Mouse (Mus musculus) thymus, adult 2 months (tissue): ENCODE results near the gene Eva1a. TPM values are rescaled to one million over a fixed set of nuclear protein-coding genes. Genes with fewer than 3 reads are reported as not detected.

Experiments used
- DNase-seq: peaks from one replicate; pipeline ENCODE4 v3.0.0; 2021
- H3K27ac ChIP-seq: fragments of 200-500 bp; 2 replicates; pipeline ENCODE4 v1.5.1; 2012; ENCODE audit warnings: low read length, control low read depth; ENCODE audit not compliant: control insufficient read depth, insufficient read depth
- H3K27me3 ChIP-seq: fragments of 200-500 bp; 2 replicates; pipeline ENCODE4 v1.6.1; 2012; ENCODE audit warnings: mild to moderate bottlenecking, low read length, moderate library complexity, mixed read lengths; ENCODE audit not compliant: control insufficient read depth, insufficient read depth
- H3K36me3 ChIP-seq: fragments of 200-500 bp; 2 replicates; pipeline ENCODE4 v1.6.1; 2012; ENCODE audit warnings: mild to moderate bottlenecking, low read length, moderate library complexity; ENCODE audit not compliant: control insufficient read depth, insufficient read depth
- H3K4me1 ChIP-seq: fragments of 200-500 bp; replicated peaks from 2 replicates; pipeline ENCODE4 v1.6.1; 2012; ENCODE audit warnings: low read length; ENCODE audit not compliant: control insufficient read depth, insufficient read depth
- H3K4me3 ChIP-seq: fragments of 200-500 bp; 2 replicates; pipeline ENCODE4 v1.5.1; 2012; ENCODE audit warnings: mild to moderate bottlenecking, low read length, control low read depth, moderate library complexity; ENCODE audit not compliant: control insufficient read depth, insufficient read depth
- CTCF ChIP-seq: fragments of 200-500 bp; IDR thresholded peaks from 2 replicates; pipeline ENCODE4 v1.5.1; 2012; ENCODE audit warnings: mild to moderate bottlenecking, control low read depth, low read length, moderate library complexity, borderline replicate concordance; ENCODE audit not compliant: control insufficient read depth, poor library complexity, insufficient read depth; ENCODE audit errors: extremely low read depth
- POLR2A ChIP-seq: fragments of 200-500 bp; IDR thresholded peaks from 2 replicates; pipeline ENCODE4 v1.6.1; 2012; ENCODE audit warnings: mild to moderate bottlenecking, low read length, control low read depth, moderate library complexity; ENCODE audit not compliant: control insufficient read depth, poor library complexity, insufficient read depth; ENCODE audit errors: extremely low read depth
- WGBS: fragments of 180-500 bp; shearing (Covaris S2); methylation state at CpG from one replicate; pipeline ENCODE4 v1.1.7; 2018; 5-methylcytosine and 5-hydroxymethylcytosine counted together
- polyA plus RNA-seq: library from polyadenylated mRNA; depleted of rRNA; stranded (reverse); fragments of >200 nt; gene quantifications from 2 replicates; pipeline ENCODE4 v1.2.3, GENCODE M21; 2012

Gene Eva1a
- polyA plus RNA-seq, 1 experiment: 3.1 TPM

DNA sequence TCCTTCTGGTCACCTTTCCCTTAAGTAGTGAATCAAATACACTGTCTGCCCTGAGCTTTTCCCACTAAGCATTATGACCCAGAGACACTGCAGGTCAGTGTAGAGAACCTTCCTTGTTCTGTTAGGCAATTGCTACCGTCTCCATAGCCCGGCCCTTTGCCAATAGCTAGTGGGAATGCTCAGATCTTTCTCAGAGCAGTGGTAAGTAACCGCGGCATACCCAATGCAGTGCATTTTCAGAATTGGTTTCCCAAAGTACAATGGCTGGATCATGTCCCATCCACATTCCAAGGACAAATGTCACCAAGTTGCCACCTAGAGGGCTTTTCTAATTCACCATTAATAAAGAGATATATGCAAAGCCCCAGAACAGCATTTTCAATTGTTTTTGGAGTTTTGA, 38.0 kb downstream of the Eva1a start:
- no peak overlapping the region for H3K27ac ChIP-seq
- TF ChIP-seq CTCF (no peak), POLR2A (no peak)
- no peaks in the 10 kb centered on the region for H3K4me1 ChIP-seq

DNA sequence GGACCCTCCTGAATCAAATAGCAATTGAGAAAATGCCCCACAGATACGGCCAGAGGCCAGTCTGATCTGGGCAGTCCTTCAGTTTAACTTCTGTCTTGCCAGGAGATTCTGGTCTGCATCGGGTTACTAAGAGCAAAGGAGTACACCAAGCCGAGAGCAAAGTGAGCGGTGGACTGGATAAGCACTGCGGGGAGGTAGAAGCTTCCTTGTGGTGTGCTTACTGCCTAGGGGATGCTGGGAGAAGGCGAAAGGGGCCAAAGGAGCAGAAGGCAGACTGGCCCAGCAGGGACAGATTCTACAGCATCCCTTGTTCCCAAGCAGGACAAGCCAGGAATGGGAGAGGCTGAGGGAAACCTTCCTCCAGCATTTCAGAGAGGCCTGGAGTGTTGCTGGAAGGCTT, 42.8 kb downstream of the Eva1a start:
- 84% methylated on average over 6 of the region's 6 CpGs for WGBS
- H3K36me3 ChIP-seq: no peaks in the 10 kb centered on the region
- DNase-seq: no peak
- H3K27ac ChIP-seq: no peak overlapping the region
- H3K4me3 ChIP-seq: no peak overlapping the region
- no peaks in the 10 kb centered on the region for H3K4me1 ChIP-seq
- TF ChIP-seq CTCF: no peak
- no peak for TF ChIP-seq POLR2A
- no peaks in the 10 kb centered on the region for H3K27me3 ChIP-seq

More for the DNA sequence above, 38.0 kb downstream of the Eva1a start:
- Histone ChIP-seq H3K36me3 (no peaks in the 10 kb centered on the region), H3K4me3 (no peak overlapping the region), H3K27me3 (no peaks in the 10 kb centered on the region)
- no peak for DNase-seq
- WGBS: 97% methylated on average over 4 of the region's 4 CpGs

DNA sequence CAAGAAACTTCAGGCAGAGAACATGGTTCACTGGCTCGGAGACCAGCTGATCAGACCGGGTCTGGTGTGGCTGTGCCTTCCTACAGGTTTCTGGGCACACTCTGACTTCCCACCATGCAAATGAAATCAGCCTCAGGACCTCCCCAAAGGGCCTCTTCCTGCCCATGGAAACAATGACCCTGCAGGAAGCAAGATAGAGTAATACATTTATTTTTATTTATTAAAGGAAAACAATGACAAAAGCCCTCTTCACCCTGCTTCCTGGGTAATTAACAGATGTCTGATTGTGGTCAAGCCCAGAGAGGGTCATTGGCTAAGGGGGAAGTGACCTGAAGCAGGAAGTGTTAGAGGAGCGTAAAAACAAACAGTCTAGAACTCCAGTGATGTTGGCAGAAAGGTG, 43.4 kb downstream of the Eva1a start:
- DNase-seq: no peak
- H3K27me3 ChIP-seq: no peaks in the 10 kb centered on the region
- no peaks in the 10 kb centered on the region for H3K4me1 ChIP-seq
- TF ChIP-seq POLR2A (no peak), CTCF (no peak)
- H3K36me3 ChIP-seq: no peaks in the 10 kb centered on the region
- H3K27ac ChIP-seq: no peak overlapping the region
- 14% methylated on average over 3 of the region's 3 CpGs for WGBS
- H3K4me3 ChIP-seq: no peak overlapping the region

DNA sequence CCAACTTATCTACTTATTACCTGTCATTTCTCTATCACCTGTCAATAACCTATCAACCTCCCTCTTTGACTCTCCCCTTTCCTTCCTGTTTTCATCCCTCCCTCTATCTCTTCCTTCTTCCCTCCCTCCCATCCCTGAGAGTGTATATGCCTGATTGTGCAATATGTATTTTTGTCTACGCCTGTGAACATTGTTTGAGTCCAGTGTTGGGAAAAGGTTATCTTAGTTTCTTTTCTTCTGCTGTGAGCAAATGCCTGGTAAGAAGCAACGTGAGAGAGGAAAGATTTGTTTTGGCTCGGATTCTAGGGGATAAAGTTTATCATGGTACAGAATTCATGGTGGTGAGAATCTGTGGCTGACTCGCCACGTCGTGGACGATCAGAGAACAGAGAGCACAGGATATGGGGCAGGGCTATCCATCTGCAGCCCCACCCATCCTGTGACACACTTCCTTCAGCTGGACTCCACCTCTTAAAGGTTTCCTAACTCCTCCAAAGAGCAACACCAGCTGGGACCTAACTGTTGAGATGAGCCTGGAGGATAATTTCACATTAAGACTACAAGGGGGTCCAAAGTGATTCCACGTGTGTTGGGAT, 44.6 kb downstream of the Eva1a start:
- TF ChIP-seq CTCF: no peak
- no peak for TF ChIP-seq POLR2A
- Histone ChIP-seq H3K36me3 (no peaks in the 10 kb centered on the region), H3K4me3 (no peak overlapping the region), H3K27ac (no peak overlapping the region), H3K4me1 (no peaks in the 10 kb centered on the region), H3K27me3 (no peaks in the 10 kb centered on the region)
- no peak for DNase-seq
- WGBS: 89% methylated on average over 8 of the region's 8 CpGs

DNA sequence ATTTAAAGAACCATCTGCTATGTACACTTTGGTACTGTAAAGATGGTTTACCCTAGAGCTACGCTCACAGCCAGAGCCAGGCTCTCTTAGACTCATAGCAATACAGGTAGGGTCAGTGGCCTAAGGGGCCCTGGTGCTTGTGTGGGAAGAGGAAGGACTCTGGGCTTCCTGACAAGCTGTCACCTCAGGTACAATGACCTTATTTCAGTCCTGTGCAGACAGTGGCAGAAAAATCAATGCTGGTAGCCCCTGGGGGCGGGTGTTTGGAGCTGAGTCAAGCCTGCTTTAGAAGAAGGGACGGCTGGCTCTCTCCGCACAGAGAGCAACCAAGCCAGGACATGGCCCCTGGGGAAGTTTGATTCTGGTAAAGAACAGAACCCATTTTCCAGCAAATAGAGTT, 47.3 kb downstream of the Eva1a start:
- 88% methylated on average over 4 of the region's 4 CpGs for WGBS
- H3K4me3 ChIP-seq: no peak overlapping the region
- H3K4me1 ChIP-seq: no peaks in the 10 kb centered on the region
- H3K36me3 ChIP-seq: no peaks in the 10 kb centered on the region
- no peaks in the 10 kb centered on the region for H3K27me3 ChIP-seq
- no peak for TF ChIP-seq POLR2A
- TF ChIP-seq CTCF: no peak
- DNase-seq: no peak
- no peak overlapping the region for H3K27ac ChIP-seq

DNA sequence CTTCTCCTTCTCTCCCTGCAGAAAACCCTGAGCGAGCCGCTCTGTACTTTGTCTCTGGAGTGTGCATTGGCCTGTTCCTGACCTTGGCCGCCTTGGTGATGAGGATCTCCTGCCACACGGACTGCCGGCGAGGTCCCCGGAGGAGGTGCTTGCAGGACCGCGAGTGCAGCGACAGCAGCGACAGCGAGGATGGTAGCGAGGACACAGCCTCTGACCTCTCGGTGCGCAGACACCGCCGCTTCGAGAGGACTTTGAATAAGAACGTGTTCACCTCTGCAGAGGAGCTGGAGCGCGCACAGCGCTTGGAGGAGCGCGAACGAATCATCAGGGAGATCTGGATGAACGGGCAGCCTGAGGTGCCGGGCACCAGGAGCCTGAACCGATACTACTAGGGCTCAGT, 50.9 kb downstream of the Eva1a start:
- Histone ChIP-seq H3K27me3 (no peaks in the 10 kb centered on the region), H3K4me3 (no peak overlapping the region), H3K27ac (no peak overlapping the region), H3K36me3 (no peaks in the 10 kb centered on the region), H3K4me1 (no peaks in the 10 kb centered on the region)
- DNase-seq: no peak
- WGBS: 29% methylated on average over 28 of the region's 28 CpGs
- TF ChIP-seq POLR2A: no peak
- no peak for TF ChIP-seq CTCF

DNA sequence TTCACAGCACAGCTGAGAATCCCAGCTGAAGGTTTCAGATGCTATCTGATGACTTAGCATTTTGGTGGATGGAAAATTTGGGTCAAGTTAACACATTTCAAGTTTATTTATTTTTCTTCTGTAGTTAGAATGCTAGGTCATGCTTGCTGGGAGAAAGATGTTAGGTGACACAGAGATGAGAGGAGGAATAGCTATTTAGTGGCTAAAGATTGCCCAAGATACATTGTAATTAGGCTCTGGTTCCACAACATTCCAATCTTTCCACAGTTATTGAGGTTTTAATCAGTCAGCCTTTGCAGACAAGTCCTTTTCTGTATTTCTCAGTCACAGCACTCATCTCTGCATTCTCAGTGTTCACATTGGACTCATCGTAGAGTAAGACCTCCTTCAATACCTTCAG, 56.9 kb downstream of the Eva1a start:
- Histone ChIP-seq H3K4me1 (no peaks in the 10 kb centered on the region), H3K4me3 (no peak overlapping the region), H3K27me3 (no peaks in the 10 kb centered on the region), H3K27ac (no peak overlapping the region), H3K36me3 (no peaks in the 10 kb centered on the region)
- DNase-seq: no peak
- TF ChIP-seq CTCF (no peak), POLR2A (no peak)
- 100% methylated on average over 1 of the region's 1 CpGs for WGBS

DNA sequence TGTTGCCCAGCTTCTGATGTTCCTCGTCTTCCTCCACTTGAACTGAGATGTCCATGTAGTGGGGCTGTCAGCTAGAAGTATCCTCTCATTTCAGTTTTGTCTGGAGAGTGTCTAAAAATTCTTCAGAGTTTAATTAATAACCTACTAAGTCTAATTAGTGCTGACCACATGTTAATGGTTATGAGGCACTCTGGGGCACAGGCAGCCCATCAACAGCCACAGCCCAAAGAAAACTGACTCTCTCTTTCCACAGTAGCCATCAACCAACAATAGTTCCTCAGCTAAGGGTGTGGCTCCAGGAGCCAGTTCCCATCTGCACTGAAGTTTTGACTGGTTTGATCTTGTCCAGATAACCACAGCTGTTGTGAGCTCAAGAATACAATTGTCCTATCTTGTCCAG, 57.6 kb downstream of the Eva1a start:
- H3K27ac ChIP-seq: no peak overlapping the region
- no peaks in the 10 kb centered on the region for H3K36me3 ChIP-seq
- no peaks in the 10 kb centered on the region for H3K4me1 ChIP-seq
- WGBS: 91% methylated on average over 1 of the region's 1 CpGs
- no peak overlapping the region for H3K4me3 ChIP-seq
- no peaks in the 10 kb centered on the region for H3K27me3 ChIP-seq
- DNase-seq: no peak
- no peak for TF ChIP-seq CTCF
- no peak for TF ChIP-seq POLR2A
